Mouse (Mus musculus) midbrain, embryonic 11.5 days (tissue): ENCODE measurements around the gene Gm20458. TPM values are rescaled to one million over a fixed set of nuclear protein-coding genes. Genes with fewer than 3 reads are reported as not detected.

Source experiments
- ATAC-seq: fragments of 200-750 bp; cut with Nextera tagmentation; 2 replicates; pipeline ENCODE4 v1.8.0; 2017; ENCODE audit warnings: moderate TSS enrichment, moderate library complexity; ENCODE audit not compliant: low FRiP score
- DNase-seq: peaks from one replicate; pipeline ENCODE4 v3.0.0; 2015; ENCODE audit warnings: low spot score; ENCODE audit errors: missing footprints
- H3K27ac ChIP-seq: fragments of 300-500 bp; sonication (generic); 2 replicates; pipeline ENCODE4 v1.5.1; 2014; ENCODE audit warnings: low read depth, low read length
- H3K27me3 ChIP-seq: fragments of 300-500 bp; sonication (generic); 2 replicates; pipeline ENCODE4 v1.6.1; 2014; ENCODE audit warnings: mild to moderate bottlenecking, low read length, moderate library complexity, mixed read lengths; ENCODE audit not compliant: control insufficient read depth, insufficient read depth
- H3K36me3 ChIP-seq: fragments of 300-500 bp; sonication (generic); 2 replicates; pipeline ENCODE4 v1.6.1; 2014; ENCODE audit warnings: mild to moderate bottlenecking, low read length, moderate library complexity, mixed read lengths; ENCODE audit not compliant: control insufficient read depth, insufficient read depth
- H3K4me1 ChIP-seq: fragments of 300-500 bp; sonication (generic); 2 replicates; pipeline ENCODE4 v1.6.1; 2014; ENCODE audit warnings: low read length; ENCODE audit not compliant: control insufficient read depth, insufficient read depth
- H3K4me2 ChIP-seq: fragments of 300-500 bp; sonication (generic); 2 replicates; pipeline ENCODE4 v1.6.1; 2014; ENCODE audit warnings: mild to moderate bottlenecking, moderate library complexity
- H3K4me3 ChIP-seq: fragments of 300-500 bp; sonication (generic); 2 replicates; pipeline ENCODE4 v1.5.1; 2014; ENCODE audit warnings: low read depth, low read length
- H3K9ac ChIP-seq: fragments of 300-500 bp; sonication (generic); 2 replicates; pipeline ENCODE4 v1.6.1; 2014; ENCODE audit warnings: low read length
- H3K9me3 ChIP-seq: fragments of 300-500 bp; sonication (generic); 2 replicates; pipeline ENCODE4 v1.6.1; 2016; ENCODE audit warnings: low read length; ENCODE audit not compliant: control insufficient read depth
- WGBS: fragments of 180-500 bp; shearing (Covaris S2); extraction: QIAGEN DNeasy Blood & Tissue Kit; methylation state at CpG from one replicate; pipeline ENCODE4 v1.1.7; 2014; 5-methylcytosine and 5-hydroxymethylcytosine counted together
- polyA plus RNA-seq: library from polyadenylated mRNA; unstranded; fragments of >200 nt; fragmentation: Nextera tagmentation; extraction: Ambion mirVana; gene quantifications from 2 replicates; pipeline ENCODE4 v1.2.1, GENCODE M21; 2014

Gene Gm20458
- polyA plus RNA-seq, 1 experiment from 2014 or later: 5.0 TPM

DNA sequence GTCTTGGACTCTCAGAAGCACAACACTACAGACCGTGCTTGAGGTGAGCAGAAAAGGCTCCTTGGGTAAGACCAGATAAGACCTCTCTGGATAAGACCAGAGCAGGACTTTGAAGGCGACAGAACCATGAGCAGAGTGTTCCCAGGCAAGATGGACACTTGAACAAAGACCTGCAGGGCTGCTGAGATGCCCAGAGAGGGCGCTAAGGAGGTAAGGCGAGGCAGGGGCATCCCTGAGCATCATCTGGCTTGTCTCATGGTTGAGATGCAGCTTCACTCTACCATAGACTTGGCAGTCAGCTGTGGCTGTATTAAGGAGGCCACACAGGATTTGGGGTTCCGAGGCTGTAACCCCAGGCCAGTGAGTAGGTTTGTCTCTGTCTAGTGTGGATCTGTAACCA, 38.5 kb downstream of the Gm20458 start:
- DNase-seq (no peak), ATAC-seq (no peak)
- no peak overlapping the region for H3K9ac ChIP-seq
- H3K4me1 ChIP-seq: peaks cover 5% of the 10 kb centered on the region; the same call in 1 of the 2 replicates
- H3K4me3 ChIP-seq: no peak overlapping the region
- H3K27me3 ChIP-seq: no peaks in the 10 kb centered on the region
- H3K4me2 ChIP-seq: no peak overlapping the region
- no peaks in the 10 kb centered on the region for H3K9me3 ChIP-seq
- peaks cover 16% of the 10 kb centered on the region; the same call in 1 of the 2 replicates for H3K36me3 ChIP-seq
- 65% methylated on average over 5 of the region's 5 CpGs for WGBS
- no peak overlapping the region for H3K27ac ChIP-seq

DNA sequence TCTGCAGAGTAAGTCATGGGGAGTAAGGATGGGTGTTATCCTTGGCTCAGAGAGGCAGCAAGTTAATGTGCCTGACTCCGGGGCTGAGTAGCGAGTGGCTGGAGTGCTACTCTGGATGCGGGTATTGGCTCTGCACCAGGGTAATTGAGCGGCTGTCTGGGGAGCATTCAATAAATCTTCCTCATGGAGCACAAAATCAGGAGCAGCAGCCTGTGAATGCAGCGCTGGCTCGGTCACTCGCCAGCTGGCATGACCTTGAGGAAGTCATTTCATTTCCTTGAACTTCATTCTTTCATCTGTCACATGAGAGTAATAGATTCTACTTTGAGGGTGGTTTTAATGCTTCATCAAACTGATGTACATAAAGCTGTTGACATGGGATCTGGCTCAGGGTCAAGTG, 39.7 kb downstream of the Gm20458 start:
- no peak overlapping the region for H3K27ac ChIP-seq
- peaks cover 23% of the 10 kb centered on the region for H3K36me3 ChIP-seq
- peaks cover 5% of the 10 kb centered on the region; the same call in 1 of the 2 replicates for H3K4me1 ChIP-seq
- H3K9me3 ChIP-seq: no peaks in the 10 kb centered on the region
- no peak for ATAC-seq
- WGBS: 93% methylated on average over 7 of the region's 7 CpGs
- H3K4me3 ChIP-seq: no peak overlapping the region
- H3K9ac ChIP-seq: no peak overlapping the region
- no peaks in the 10 kb centered on the region for H3K27me3 ChIP-seq
- no peak for DNase-seq
- H3K4me2 ChIP-seq: no peak overlapping the region

DNA sequence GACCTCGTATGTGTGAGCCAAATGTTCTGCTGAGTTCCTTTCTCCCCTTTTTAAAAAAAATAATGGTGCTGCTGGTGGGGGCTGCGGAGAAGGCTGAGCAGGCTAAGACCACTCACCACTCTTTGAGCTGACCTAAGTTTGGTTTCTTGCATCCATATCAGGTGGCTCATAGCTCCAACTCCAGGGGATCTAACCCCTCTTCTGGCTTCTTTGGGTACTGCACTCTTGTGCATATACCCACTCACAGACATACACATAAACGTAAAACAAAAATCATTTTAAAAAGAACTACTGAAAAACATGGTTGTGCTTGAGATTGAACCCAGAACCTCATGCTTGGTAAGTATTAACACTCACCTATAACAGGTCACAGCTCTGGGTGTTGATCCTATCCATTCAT, 44.2 kb downstream of the Gm20458 start:
- no peak overlapping the region for H3K9ac ChIP-seq
- no peaks in the 10 kb centered on the region for H3K27me3 ChIP-seq
- H3K4me3 ChIP-seq: no peak overlapping the region
- ATAC-seq (no peak), DNase-seq (no peak)
- 98% methylated on average over 3 of the region's 3 CpGs for WGBS
- peaks cover 24% of the 10 kb centered on the region for H3K36me3 ChIP-seq
- H3K4me1 ChIP-seq: no peaks in the 10 kb centered on the region
- H3K4me2 ChIP-seq: no peak overlapping the region
- H3K27ac ChIP-seq: no peak overlapping the region
- no peaks in the 10 kb centered on the region for H3K9me3 ChIP-seq

DNA sequence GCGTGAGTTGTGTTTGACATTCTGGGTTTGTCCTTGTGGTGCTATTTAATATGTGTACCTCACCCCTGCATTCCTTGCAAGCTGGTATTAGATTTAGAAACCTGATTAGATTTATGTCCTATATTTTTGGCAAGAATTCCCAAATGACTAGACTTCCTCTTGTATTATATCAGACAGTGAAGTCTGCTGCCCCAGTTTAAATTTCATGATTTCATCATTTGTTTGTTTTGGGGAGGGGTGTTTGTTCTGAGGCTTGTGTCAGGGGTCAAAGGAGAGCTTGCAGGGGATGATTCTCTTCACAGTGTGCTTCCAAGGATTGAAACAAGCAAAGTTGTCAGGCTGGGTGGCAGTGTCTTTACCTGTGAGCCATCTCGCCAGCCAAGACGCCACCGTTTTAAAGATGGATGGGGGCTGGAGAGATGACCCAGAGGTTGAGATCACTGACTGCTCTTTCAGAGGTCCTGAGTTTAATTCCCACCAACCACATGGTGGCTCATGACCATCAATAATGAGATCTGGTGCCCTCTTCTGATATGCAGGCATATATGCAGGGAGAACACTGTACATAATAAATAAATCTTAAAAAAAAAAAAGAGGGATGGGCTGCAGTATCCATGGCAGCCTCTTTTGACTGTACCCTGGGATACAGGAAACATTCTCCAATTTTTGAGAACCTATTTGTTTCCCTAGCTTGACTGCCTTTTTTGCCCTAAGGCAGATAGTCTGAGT, 45.0 kb downstream of the Gm20458 start:
- Histone ChIP-seq H3K27me3 (no peaks in the 10 kb centered on the region), H3K9ac (no peak overlapping the region), H3K4me1 (no peaks in the 10 kb centered on the region), H3K9me3 (no peaks in the 10 kb centered on the region), H3K27ac (no peak overlapping the region), H3K36me3 (peaks cover 24% of the 10 kb centered on the region), H3K4me2 (no peak overlapping the region), H3K4me3 (no peak overlapping the region)
- 96% methylated on average over 4 of the region's 4 CpGs for WGBS
- ATAC-seq: no peak
- DNase-seq: no peak

DNA sequence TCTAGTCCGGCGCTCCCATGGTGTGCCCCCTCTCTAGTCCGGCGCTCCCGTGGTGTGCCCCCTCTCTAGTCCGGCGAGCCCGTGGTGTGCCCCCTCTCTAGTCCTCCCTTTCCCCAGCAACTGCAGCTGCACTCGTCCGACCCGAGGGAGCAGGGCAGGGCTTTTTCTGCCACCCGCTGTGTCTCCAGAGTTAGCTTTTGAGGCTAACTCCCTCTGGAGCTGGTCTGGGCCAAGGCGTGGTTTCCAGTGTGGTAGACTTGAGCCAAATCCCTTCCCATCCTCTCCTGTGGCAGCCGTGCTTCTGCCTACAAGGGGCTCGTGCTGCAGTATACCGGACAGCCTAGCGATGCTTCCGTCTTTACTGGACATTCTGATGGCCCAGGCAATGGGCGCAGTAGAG, 47.0 kb downstream of the Gm20458 start:
- ATAC-seq (no peak), DNase-seq (no peak)
- Histone ChIP-seq H3K27ac (no peak overlapping the region), H3K4me1 (no peaks in the 10 kb centered on the region), H3K9me3 (no peaks in the 10 kb centered on the region), H3K4me2 (no peak overlapping the region), H3K9ac (no peak overlapping the region), H3K27me3 (no peaks in the 10 kb centered on the region), H3K36me3 (peaks cover 18% of the 10 kb centered on the region), H3K4me3 (no peak overlapping the region)
- 84% methylated on average over 19 of the region's 19 CpGs for WGBS

DNA sequence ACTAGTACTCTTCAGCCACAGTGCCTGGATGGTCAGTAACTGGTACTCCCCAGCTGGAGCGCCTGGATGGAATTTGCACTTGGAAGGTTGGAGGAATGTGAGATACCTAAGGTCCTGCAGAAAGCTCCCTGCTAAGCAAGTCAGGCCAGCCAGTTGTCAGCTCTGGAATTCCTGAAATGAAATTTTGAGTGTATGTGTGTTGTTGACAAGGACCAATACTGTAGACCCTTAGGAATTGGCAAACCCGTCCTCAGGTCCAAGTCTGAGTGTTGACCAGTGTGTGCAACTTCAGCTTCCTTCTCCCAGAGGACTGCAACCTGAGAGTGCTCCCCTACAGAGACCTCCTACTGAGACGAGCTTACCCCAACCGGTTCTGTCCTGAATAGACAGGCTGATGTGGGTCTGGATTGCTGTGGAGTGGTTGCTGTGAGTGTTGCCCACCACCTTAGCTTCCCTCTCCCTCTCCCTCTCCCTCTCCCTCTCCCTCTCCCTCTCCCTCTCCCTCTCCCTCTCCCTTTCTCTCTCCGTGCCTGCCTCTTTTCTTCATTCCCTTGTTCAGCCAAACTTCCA, 49.9 kb downstream of the Gm20458 start:
- Histone ChIP-seq H3K4me2 (no peak overlapping the region), H3K4me3 (no peak overlapping the region), H3K27me3 (no peaks in the 10 kb centered on the region), H3K9me3 (no peaks in the 10 kb centered on the region), H3K27ac (no peak overlapping the region), H3K36me3 (peaks cover 2% of the 10 kb centered on the region; the same call in 1 of the 2 replicates), H3K9ac (no peak overlapping the region), H3K4me1 (no peaks in the 10 kb centered on the region)
- no peak for ATAC-seq
- DNase-seq: no peak
- 54% methylated on average over 4 of the region's 5 CpGs for WGBS

DNA sequence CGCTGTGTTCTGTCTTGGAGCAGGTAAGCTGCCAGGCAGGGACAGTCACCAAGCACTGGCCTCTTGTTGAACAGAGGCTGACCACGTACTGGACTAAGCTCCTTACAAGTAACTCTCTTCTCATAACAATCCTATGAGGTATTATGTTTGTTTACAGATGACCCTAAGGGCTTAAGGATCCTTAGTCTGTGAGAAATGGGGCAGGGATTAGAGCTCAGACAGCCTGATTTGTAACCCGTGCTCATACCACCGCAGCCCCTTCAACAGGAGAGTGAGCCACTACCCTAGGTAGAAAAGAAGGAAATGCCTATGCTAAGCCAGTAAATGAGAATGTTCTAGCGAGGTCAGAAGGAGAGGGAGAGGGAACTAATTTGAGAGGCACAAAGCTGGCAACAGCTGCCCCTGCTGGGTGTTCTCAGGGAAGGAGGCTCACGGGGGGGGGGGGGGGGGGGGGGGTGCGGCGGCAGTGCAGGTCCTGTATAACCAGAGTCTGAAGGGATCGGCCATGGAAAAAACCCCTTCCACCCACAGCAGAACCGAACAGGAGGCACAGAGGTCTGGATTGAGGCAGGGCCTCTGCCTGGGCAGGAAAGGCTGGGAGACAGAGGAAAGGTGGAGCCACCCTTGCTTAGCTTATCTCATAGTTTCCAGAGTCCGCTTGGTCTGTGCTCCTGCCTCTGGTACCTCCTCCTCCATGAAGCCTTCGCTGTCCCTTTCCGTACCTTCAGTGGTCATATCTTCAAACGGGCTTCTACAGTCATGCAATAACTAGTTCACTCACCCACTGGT, 51.5 kb downstream of the Gm20458 start:
- no peak for ATAC-seq

DNA sequence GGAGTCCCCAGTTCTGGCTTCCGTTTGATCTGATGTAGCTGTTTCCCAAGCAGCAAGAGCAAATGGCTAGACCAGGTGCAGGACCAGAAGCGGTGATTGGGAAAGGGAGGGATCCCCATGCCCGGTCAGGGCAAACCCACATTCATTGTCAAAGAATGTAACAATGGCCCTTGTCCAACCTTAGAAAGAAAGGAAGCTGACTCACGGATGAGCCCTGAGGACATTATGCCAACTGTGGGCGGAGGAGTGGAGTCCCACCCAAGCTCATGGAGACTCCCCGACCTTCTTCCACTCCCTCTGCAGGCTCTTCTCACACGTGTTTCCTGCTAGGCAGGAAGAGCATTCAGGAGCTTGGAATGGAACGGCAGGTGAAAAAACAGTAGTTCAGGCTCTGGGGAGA, 52.6 kb downstream of the Gm20458 start:
- Histone ChIP-seq H3K9ac (no peak overlapping the region), H3K36me3 (no peaks in the 10 kb centered on the region; the same call in 1 of the 2 replicates), H3K4me1 (no peaks in the 10 kb centered on the region), H3K27ac (no peak overlapping the region), H3K9me3 (no peaks in the 10 kb centered on the region), H3K4me3 (no peak overlapping the region), H3K4me2 (no peak overlapping the region), H3K27me3 (no peaks in the 10 kb centered on the region)
- 81% methylated on average over 8 of the region's 8 CpGs for WGBS
- DNase-seq (no peak), ATAC-seq (no peak)

More for the DNA sequence above, 51.5 kb downstream of the Gm20458 start:
- no peak for DNase-seq
- Histone ChIP-seq H3K9me3 (no peaks in the 10 kb centered on the region), H3K4me1 (no peaks in the 10 kb centered on the region), H3K4me3 (no peak overlapping the region), H3K36me3 (no peaks in the 10 kb centered on the region; the same call in 1 of the 2 replicates), H3K4me2 (no peak overlapping the region), H3K27ac (no peak overlapping the region), H3K9ac (no peak overlapping the region), H3K27me3 (no peaks in the 10 kb centered on the region)
- 58% methylated on average over 13 of the region's 14 CpGs for WGBS

DNA sequence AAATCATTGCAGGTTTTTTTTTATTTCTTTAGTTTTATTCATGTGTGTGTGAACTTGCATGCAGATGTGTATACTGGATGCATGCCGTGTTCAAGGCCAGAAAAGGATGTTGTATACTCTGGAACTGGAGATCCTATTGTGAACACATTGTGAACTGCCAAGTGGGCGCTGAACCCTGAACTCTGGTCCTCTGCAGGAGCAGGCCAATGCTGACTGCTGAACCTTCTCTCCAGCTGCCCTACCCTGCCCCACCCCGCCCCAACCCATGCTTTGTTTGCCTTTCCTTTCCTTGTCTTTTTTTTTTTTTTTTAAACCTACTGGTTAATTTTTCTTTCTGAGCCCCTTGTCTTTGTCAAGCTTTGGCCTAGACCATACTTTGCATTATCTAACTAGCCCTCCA, 54.1 kb downstream of the Gm20458 start:
- WGBS: 81% methylated on average over 3 of the region's 3 CpGs
- Histone ChIP-seq H3K9me3 (no peaks in the 10 kb centered on the region), H3K9ac (no peak overlapping the region), H3K36me3 (no peaks in the 10 kb centered on the region), H3K4me3 (no peak overlapping the region), H3K4me1 (no peaks in the 10 kb centered on the region), H3K27ac (no peak overlapping the region), H3K27me3 (no peaks in the 10 kb centered on the region), H3K4me2 (no peak overlapping the region)
- DNase-seq: no peak
- no peak for ATAC-seq
